Mouse (Mus musculus) urinary bladder, postnatal 10 days (tissue): ENCODE measurements around the gene Ush2a.

Source experiments
- DNase-seq: peaks from one replicate; pipeline ENCODE4 v3.0.0; 2022; ENCODE audit warnings: low spot score

Gene Ush2a

DNA sequence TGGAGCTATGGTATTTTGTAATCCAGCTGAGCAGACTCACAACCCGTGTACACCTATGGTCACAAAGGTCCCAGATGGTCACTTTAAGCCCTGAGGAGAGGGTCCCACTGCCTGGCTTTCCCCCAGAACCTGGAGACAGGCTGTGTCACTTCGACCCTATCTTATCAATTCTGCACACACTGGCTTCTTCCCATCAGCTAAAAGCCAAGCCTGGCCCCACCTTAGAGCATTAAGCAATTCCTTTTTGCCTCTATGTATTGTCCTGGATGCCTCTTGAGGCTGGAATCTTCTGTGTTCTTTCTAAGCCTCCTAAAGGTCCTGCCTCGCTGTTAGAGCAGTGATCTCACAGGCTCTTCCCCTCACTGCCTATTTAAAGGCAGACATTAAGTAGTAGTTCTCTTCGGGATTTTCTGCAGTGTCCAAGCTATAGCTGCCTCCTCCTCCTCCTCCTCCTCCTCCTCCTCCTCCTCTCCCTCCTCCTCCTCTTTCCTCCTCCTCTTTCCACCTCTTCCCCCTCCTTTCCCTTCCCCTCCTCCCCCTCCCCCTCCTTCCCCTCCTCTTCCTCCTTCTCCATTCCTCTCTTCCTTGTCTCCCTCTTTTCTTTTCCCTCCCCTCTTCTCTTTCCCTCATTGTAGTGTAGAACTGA lies 635.2 kb downstream of the Ush2a start:
- no peak for DNase-seq

DNA sequence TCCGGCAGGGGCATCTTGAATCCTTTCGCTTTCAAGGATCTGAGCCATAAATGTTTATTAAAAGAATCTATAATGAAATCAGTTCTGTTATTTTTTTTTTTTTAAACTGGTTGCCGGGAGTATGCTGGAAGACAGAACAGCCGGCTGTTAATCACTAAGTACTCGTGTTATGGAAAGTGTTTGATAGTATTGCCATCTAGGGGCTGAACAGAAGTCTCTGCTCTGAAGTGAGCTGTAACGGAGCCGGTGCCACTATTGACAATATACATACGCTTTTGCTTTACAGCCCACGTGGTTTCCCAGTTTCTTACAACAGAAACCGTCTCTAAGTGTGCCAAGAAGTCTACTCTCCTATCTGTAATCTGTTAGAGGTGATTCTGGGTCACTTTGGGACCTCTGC lies 642.3 kb downstream of the Ush2a start:
- no peak for DNase-seq

DNA sequence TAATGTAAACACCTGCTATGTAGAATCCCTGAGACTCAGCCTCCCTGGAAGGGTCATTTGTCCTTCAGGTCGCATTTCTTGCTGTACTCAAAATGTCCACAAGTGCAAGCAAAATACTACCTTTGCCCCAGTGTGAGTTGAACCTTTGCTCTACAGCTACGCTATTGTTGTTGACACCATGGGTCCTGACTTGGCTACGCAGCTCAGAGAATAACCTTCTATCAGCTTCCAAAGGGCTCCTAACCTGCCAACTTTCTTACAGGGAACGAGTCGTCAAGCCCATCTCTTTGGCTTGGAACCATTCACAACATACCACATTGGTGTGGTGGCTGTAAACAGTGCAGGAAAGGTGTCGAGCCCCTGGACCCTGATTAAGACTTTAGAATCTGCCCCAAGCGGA lies 644.4 kb downstream of the Ush2a start:
- no peak for DNase-seq

DNA sequence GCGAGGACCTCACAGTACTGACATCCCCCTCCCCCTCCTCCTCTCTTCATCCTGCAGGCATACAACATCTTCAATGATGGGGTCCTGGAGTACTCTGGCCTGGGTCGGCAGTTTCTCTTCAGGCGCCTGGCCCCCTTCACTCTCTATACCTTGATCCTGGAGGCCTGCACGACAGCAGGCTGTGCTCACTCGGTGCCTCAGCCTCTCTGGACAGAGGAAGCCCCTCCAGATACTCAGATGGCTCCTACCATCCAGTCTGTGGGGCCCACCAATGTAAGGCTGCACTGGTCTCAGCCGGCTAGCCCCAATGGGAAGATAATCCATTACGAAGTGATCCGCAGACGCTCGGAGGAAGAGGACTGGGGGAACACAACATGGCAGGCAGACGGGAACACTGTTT lies 648.8 kb downstream of the Ush2a start:
- DNase-seq = no peak

DNA sequence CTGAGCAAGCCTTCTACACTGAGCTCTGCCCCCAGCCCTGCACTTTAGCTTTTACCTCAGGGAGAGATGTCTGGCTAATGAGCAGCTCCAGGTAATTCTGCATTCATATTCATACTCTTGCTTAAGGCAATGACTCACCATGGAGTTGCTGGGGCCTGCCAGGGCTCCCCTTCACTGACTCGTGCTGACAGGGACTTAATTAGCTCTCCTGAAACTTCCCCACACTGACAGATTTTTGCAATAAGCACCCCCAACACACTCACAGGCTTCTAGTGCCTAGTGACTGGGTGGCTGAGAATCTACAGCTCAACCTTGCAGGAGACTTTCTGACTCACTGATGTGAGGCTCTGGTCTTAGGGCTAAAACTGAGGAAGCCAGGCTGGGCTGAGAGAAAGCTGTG lies 658.1 kb downstream of the Ush2a start:
- DNase-seq = no peak

DNA sequence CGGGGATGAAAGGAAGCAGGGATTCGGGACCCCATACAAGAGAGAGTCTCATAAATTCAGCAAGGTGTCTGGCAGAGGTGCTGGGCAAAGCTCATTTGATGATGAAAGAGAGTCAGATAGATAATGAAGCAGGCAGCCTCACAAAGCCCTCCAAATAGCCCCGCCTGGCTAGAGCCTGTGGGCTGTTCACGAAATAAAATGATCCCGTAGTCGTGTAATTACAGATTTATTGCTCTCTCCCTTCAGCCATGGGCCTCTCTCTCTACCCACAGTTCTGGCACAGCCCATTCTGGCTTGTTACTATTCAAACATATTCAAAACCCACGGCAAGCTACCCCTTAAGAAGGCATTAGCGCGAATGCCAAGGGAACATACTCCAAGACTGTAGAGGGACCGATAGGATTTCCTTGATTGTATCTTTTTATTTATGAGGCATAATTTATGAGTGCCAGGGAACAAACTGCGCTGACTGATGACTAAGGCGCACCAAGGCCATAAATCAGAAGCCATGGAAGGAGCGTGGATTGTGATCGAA lies 675.5 kb downstream of the Ush2a start:
- DNase-seq = no peak

DNA sequence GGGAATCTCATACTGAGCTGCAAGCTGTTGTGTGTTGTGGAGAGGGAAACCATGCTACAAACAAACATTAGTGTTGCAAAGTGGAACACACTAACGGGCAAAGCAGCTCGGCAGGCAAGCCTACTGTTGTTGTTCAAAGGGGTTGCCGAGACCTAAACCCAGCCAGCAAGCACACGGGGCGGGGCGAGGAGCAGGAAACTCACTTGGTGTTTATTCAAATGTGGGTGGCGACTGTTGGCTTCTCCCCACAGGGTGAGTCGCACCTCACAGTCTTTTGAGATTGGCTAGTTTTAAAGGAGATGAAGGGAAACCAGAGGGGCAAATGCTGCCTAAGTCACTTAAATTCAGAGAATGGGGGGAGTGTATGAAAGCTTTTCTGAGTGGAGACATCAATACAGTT lies 683.5 kb downstream of the Ush2a start:
- DNase-seq = no peak

DNA sequence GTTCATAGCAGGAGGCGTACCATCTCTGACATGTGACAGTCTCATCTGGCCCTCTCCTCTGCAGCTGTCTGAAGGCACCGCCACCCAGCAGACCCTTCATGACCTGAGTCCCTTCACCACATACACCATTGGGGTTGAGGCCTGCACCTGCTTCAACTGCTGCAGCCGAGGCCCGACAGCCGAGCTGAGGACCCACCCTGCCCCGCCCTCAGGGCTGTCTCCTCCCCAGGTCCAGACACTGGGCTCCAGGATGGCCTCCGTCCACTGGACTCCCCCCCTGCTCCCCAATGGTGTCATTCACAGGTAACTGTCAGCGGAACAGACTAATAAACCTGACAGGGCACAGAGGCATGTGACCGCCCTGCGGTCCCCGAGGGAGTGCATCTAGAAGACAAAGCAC lies 685.0 kb downstream of the Ush2a start:
- DNase-seq = no peak

DNA sequence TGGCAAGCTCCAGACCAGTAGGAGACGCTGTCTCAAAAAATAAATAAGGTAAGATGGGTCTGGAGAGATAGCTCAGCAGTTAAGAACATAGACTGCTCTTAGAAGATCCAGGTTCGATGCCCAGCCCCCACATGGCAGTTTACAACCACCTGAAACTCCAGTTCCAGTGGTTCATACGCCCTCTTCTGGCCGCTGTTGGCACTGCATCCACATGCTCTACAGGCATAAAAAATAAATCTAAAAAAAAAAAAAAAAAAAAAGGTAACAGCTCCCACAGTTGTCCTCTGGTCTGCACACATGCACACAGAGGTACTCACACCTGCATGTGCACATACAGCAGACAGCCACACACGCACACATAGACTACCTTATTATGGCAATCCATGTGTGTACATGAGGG lies 686.0 kb downstream of the Ush2a start:
- no peak for DNase-seq

DNA sequence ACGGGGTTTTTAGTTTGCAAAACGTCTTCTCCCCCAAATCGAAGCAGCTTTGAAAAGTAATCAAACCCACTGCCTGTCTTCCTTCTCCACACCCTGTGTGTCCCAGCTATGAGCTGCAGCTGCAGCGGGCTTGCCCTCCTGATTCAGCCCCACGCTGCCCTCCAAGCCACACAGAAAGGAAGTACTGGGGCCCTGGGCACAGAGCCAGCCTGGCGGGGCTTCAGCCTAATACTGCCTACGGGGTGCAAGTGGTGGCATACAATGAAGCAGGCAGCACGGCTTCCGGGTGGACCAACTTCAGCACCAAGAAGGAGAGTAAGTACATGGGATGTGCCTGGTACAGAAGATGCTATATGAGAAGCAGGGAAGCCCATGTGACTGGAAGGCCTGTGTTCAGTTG lies 686.5 kb downstream of the Ush2a start:
- no peak for DNase-seq

DNA sequence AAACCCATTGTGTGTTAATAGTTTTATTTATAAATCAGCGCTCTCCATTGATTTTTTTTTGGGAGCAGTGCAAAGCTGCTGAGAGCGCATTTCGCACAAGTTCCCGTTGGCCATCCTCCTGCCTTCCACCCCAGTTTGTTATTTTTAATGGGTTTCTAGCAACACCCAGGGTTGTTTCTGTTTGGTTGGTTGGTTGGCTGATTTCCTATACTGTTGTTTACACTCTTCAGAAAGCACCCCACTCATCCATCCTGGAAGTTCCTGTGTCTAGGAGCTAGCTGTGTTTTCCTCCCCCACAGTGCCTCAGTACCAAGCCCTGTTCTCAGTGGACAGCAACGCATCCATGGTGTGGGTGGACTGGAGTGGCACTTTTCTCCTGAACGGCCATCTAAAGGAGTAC lies 689.3 kb downstream of the Ush2a start:
- no peak for DNase-seq

DNA sequence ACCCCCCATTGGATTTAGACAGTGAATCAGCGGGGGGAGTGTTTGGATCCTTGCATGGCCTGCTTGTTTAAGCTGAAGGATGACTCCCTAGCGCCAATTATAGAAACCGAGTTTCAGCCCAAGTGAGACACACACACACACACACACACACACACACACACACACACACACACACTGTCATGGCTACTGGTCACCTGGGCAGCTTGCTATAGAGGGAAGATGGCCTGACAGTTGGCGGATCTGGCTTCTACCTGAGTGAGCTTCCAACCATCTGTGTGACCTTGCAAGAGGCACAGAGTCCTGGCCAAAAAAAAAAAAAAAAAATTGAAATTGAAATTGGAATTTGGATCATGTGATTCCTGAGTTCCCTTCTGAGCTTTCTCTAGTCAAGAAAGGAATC lies 690.7 kb downstream of the Ush2a start:
- DNase-seq = no peak

DNA sequence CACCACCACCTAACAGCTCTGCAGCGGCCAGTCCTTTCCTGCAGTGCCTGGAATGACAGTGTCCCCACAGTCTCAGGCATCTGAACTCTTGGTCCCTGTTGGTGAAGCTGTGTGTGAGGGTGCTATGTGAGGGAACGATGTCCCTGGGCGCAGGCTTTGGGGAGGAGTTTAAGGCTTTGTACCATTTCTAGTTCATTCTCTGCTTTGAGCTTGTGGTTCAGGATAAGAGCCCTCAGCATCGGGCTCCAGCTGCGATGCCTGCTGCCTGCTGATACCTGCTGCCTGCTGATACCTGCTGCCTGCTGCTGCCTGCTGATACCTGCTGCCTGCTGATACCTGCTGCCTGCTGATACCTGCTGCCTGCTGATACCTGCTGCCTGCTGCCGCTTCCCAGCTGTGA lies 711.3 kb downstream of the Ush2a start:
- DNase-seq = no peak

DNA sequence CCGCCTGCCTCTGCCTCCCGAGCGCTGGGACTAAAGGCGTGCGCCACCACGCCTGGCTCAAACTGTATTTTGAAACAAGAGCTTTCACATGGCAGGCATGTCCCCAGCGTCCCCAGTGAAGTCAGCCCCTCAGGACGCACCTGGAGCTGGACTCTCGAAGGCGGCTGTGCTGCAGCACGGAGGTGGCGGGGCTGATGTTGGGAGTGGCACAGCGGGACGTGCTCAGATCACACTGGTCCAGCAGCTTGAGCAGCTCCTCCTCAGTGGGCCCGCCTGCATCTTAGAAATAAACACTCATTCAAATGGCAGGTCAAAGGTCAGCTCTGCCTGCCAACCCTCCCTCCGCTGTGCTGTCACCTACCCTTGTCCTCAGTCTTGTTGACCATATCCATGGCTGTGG lies 712.1 kb downstream of the Ush2a start:
- no peak for DNase-seq

DNA sequence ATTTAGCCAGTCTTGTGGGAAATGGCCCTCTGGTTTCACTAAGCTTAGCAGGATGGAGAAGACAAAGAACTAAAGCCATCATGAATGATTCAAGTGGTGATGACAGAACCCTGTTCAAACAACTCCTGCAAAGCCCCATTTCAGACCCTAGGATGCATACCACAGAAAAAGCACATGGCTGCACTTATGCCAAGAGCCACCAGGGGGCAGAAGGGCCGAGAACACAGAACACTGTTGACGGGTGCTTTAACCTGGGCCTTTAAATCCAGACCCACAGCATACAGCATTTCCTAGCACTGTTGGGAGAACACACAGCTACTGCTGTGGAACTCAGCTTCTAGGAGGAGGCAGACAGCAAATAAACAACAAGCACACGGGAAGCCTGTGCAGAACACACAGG lies 718.2 kb downstream of the Ush2a start:
- DNase-seq = no peak

DNA sequence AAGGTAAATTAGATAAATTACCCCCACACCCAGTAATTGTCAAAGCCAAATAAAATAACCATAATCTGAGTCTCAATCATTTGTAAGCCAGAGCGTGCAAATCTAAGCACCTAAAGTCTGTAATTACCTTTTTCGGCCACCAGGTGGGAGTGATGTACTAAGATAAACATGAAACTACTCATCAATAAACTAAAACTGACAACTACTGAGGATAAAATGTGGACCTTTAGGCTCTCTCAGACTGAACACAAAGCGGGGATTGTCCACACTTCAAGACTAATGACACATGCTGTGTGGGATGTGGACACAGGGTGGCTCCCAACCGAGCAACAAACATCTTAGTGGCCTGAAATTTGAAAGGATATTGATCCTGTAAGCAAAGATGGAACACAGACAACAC lies 731.4 kb downstream of the Ush2a start:
- DNase-seq = no peak

DNA sequence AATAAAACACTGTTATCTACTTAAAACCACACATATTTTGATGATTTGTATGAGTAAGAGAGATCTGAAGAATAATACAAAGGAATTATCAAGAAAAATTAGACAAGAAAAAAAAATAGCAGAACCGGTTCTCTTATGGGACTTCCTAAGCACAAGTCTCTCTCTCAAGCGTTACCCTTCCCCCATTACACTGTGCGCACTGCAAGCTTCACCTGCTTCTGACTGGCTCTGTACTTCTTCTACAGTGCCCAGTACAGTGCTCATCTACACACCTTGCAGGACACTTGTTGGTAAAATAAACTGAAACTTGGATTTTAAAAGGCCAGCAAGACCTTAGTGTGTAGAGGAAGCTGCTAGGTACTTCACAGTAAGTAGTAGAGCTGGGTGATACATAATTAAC lies 736.1 kb downstream of the Ush2a start:
- no peak for DNase-seq

DNA sequence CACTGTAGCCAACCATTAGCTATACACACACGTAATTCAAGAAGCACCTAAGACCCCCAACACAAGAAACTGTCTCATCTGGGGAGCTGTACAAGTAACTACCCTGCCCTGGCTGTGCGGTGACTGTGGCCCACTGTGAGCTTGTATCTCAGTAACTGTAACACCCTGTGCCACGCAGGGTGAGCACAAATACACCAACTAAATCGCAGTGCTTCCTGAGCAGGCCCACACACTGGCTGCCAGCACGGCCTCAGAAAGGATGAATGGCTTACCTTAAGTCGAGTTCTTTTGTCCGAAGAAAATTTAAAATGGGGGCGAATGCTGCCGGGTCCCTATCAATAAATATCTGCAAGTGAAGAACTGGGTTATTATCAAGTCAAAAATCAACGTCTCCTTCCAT lies 738.2 kb downstream of the Ush2a start:
- no peak for DNase-seq

DNA sequence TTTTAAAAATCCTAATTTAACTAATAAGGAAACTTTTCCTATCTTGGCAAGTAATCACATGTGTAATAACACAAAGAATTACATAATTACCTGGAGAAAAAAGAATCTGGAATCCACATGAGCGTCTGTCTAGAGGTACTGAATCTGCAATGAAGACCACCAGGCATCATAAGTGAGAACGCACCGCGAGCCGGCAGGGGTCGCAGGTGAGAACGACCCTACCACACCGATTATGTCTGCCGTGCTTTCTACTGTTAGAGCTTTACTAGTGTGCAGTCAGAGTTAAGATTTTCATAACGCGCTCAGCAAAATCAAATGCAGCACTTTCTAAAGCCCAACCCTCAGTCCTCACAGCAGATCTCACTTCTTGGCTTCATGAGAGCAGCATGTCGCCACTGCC lies 740.0 kb downstream of the Ush2a start:
- no peak for DNase-seq

DNA sequence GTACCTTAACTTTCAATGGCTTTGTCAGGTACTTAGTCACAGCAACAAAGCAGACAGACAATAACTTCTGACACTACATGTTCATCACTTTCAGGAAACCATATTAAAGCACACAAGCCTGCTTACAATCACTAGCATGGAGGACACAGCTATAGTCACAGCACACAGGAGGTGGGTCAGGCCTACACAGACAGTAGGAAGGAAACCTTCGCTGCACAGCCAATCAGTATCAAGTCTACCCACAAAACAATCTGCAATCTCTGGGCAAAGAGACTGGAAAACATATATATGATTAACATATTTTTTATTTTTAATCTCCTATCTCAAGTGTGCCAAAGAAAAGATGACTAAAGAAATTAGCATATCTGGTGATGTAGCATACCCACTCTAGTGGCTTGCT lies 743.0 kb downstream of the Ush2a start:
- DNase-seq = no peak

DNA sequence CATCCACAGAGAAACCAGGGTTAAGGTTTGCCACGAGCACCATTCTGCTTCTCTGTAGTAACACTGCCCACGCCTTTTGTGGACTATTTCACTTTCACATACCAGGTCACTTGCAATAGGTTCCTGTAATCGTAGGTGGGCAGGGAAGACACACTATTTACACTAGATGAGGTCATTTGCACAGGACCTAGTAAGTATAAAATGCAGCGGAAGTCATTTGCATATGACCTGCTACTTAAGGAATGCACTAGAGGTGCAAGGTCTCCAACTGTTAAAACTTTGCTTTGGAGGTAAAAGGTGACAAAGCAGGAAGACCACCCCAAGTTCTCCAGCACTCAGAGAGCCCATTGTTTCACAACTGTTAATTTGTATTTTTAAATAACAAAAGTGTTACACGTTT lies 744.4 kb downstream of the Ush2a start:
- no peak for DNase-seq

DNA sequence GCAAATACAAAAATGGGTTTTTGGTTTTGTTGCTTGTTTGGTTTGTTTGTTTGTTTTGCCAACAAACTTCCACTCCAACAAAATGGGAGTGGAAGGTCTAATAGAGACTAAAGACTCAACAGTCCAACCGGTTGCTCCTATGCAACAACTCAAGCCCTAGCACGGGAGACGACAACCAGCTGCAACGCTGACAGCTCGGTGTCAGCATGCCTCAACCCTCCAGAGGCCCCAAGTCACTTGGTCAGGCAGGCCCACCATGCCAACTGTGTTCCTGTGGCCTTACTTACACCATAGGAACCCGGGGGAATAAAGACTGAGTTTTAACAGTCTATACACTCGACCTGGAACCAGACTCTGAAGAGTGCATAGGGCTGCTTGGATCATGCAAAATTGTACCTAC lies 745.0 kb downstream of the Ush2a start:
- DNase-seq = no peak

DNA sequence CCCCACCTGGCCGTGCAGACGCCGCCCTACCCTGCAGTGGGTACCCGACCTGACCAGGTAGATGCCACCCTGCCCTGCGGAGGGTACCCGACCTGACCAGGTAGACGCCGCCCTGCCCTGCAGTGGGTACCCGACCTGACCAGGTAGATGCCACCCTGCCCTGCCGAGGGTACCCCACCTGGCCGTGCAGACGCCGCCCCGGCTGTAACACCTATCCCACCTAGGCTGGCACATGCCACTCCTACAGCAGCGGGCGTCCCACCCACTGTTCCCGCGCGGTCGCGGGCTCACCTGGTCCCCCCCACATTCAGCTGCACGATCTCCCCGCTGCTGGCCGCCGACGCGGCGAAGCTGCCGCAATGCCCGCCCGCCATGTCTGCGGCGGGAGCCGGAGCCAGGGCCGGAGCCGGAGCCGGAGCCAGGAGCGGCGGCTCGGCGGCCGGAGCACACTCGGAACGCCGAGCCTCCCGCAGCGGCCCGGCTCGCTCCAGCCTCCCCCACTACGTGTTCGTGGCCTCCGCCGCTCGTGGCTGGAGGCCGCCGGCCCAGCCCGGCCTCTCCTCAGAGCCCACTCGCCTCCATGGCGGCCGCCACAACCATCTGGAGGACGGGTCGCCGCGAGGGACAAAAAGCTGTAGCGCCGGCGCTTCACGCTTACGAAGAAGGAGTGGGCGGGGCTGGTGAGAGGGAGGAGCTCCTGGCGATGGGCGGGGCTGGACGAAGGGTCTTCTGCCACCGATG lies 745.6 kb downstream of the Ush2a start, which contains the start of gene Kctd3:
TSS of gene Kctd3 (minus strand) at position 603 of the 741 bp plus-strand sequence.
- peak; percentile 98 for DNase-seq

DNA sequence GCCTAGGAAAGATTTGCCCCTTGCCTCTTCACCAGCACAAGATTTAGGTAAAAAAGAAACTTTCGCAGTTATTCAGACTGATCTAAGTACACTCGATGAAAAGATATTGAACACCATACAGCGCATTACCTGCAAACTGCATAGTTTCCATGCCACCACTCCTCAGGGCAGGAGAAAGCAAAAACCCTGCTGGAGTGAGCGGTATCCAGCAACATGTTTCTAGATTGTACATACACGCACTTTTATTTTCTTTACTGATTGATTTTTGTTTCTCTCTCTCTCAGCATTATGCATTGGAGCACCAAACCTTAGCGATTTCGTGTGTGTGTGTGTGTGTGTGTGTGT lies 746.1 kb downstream of the Ush2a start:
- DNase-seq = no peak
